Mouse (Mus musculus) brain, embryonic 14.5 days (tissue): ENCODE measurements at regions not wholly inside any gene's neighbourhood (a gene's known extent, or its start where the extent isn't known, plus 50 kb on each side); places are given as distances from the start of the nearest gene placed in this dataset.

Source experiments
- DNase-seq: peaks from one replicate; pipeline ENCODE4 v3.0.0-alpha.2; 2011; ENCODE audit warnings: low read depth
- CTCF ChIP-seq: fragments of 200-500 bp; IDR thresholded peaks from 2 replicates; pipeline ENCODE4 v1.5.1; 2012; ENCODE audit warnings: inconsistent platforms, mild to moderate bottlenecking, moderate library complexity, borderline replicate concordance; ENCODE audit not compliant: insufficient read depth, insufficient read length; ENCODE audit errors: extremely low read depth
- POLR2A ChIP-seq: fragments of 200-500 bp; IDR thresholded peaks from 2 replicates; pipeline ENCODE4 v1.6.1; 2012; ENCODE audit warnings: mild to moderate bottlenecking, inconsistent platforms, borderline replicate concordance; ENCODE audit not compliant: poor library complexity, insufficient read depth, insufficient read length, severe bottlenecking; ENCODE audit errors: extremely low read depth

DNA sequence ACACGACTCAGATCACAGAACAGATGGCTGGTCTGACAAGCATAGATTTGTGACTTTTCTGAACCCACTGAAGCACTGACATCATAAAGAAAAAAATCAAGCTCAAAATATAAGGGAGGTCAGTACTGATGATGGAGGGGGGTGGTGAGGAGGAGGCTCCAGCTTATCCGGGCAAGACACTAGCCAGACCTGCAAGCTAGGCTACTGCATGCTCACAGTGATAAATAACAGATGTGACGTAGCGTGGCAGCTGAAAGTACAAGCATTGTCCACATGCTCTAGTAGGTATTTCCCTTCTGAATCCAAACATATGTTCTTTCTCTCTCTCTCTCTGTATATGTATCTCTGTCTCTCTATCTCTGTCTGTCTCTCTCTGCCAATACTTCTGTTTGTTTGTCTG, 342.7 kb downstream of the Cps1 start:
- peak; percentile 30 for DNase-seq
- no peak for TF ChIP-seq CTCF
- TF ChIP-seq POLR2A: no peak

DNA sequence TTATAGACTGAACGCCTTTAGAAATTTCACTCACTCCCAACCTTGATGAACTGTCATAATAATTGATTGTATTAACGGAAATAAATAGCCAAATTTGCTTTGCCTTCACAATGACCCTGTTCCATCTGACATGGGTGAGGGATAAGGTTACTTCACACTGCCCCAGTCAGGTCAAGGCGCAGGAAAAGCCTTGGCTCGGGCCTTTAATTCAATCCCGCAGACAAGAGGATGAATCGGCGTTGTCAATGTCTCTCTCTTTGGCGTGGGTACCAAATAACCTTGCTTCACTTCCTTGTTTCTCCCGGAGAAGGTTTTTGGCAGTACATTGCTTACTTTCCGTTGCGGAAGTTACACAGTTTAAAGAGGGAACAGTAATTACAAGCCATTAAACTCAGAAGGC, 354.2 kb downstream of the Cps1 start:
- DNase-seq: peak; percentile 21
- TF ChIP-seq POLR2A (no peak), CTCF (no peak)

DNA sequence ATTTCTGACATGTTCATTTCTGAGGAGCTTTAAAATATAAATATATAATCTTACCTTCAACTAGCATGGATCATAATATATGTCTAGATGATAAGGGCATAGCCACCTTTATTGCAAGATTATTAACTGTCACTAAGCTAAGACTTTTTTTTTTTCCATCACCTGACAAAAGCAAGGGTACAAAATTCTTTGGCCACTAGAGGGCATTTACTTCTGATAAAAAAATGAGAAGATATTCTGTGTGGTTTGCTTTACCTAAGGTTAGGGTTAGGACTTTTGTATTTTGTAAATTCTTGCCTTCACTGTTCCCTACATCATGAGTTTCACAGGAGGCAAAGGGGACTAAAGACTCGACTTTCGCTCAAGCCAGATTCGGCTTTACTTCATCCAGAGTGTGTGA, 355.1 kb downstream of the Cps1 start:
- TF ChIP-seq CTCF (0 out of 2 replicates have a peak, but pooled peaks have one; percentile 15), POLR2A (no peak)
- peak; percentile 22 for DNase-seq

GRCm38 (mm10) chr1:67481974-67482373, 359.1 kb downstream of the Cps1 start:
- TF ChIP-seq POLR2A (no peak), CTCF (no peak)
- no peak for DNase-seq

GRCm38 (mm10) chr1:67504140-67504539, 381.3 kb downstream of the Cps1 start:
- TF ChIP-seq CTCF (no peak), POLR2A (no peak)
- peak; percentile 52 for DNase-seq

DNA sequence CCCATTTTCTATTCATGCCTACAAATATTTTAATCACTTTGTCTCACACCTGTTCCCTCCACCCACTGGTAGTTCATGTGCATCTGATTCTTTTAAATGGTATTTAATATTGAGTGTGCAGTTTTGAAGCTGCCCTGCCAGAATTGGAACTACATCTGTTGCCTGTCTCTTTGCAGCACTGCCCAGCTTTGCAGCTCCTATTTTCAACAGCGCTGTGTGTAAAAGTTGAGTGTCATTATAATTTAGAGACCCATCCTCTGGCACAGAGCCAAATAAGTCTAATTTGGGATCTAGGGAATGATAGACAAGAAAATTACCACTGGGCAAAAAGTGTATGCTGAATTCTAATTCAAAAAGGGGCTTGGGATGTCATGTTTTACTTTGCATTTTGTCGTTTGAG, 382.9 kb downstream of the Cps1 start:
- DNase-seq: peak; percentile 69
- no peak for TF ChIP-seq POLR2A
- no peak for TF ChIP-seq CTCF

DNA sequence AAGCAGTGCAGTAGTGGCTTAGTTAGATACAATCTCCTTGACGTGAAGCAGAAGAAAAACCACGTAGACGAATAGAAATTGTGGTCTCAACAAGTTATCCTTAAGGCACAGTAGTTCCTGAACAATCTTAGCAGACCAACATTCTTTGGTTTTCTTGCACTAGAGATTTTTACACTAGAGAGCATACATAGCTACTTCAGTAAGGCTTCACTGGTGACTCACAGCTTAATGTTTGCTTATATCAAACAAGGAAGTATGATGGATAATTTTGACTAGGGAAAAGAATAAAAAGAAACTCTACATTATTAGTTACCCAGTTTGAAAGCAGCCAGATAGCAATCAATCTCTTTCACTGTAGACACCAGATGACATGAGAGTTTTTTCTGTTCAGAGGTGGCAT, 395.5 kb downstream of the Cps1 start:
- no peak for DNase-seq
- no peak for TF ChIP-seq POLR2A
- no peak for TF ChIP-seq CTCF

DNA sequence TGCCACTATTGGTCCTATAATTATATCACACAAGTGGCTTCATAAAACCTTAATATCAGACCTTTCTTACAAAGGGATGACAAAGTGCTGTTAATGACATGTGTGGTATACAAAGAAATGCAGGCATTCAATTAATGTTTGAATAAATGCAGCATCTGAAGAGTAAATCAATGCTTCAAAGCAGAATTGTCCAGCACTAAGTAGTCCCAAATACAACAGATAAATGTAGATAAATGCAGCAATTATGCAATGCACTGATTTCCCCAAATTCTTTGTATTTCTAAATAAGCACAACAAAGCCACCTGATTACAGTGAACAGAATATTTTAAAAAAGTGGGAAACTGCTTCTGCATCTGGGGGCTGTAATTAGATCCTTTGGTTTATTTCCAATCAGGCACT, 435.9 kb downstream of the Cps1 start:
- no peak for TF ChIP-seq CTCF
- no peak for TF ChIP-seq POLR2A
- peak; percentile 73 for DNase-seq

DNA sequence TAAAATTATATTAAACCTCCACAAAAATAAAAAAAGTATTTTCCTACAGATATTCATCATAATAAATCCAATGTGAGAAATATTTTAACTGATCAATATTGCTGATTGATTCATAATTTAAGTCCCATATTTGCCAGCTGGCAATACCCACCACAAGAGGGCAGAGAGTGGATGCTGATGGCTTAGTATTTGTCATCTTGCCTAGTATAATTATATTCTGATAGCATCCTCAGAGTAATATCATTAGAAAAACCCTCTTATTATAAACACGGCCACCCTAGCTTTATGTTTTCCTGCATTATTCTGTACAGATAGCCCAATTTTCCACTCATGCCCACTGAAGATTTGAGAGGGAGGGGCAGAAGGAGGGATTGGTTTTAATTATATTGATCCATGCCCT, 436.4 kb downstream of the Cps1 start:
- DNase-seq: peak; percentile 70
- no peak for TF ChIP-seq POLR2A
- peak; percentile 43; the same call in 1 of the 2 replicates for TF ChIP-seq CTCF

- DNase-seq: peak; percentile 35
- TF ChIP-seq POLR2A: no peak
- no peak for TF ChIP-seq CTCF
These were observed 448.8 kb downstream of the Cps1 start for GRCm38 (mm10) chr1:67571616-67572015.

GRCm38 (mm10) chr1:67579732-67580131, 456.9 kb downstream of the Cps1 start:
- TF ChIP-seq CTCF: no peak
- no peak for TF ChIP-seq POLR2A
- DNase-seq: no peak
